Mouse (Mus musculus) testis, adult 2 months (tissue): ENCODE measurements at regions not wholly inside any gene's neighbourhood (a gene's known extent, or its start where the extent isn't known, plus 50 kb on each side); places are given as distances from the start of the nearest gene placed in this dataset.

Experiments
- CTCF ChIP-seq: fragments of 200-500 bp; IDR thresholded peaks from 2 replicates; pipeline ENCODE4 v1.5.1; 2012; ENCODE audit warnings: low read depth, mild to moderate bottlenecking, inconsistent platforms, low read length, moderate library complexity; ENCODE audit not compliant: control insufficient read depth, insufficient read depth, insufficient replicate concordance
- POLR2A ChIP-seq: fragments of 200-500 bp; IDR thresholded peaks from 2 replicates; pipeline ENCODE4 v1.6.1; 2012; ENCODE audit warnings: low read depth, mild to moderate bottlenecking, inconsistent platforms, low read length, moderate library complexity; ENCODE audit not compliant: control insufficient read depth

DNA sequence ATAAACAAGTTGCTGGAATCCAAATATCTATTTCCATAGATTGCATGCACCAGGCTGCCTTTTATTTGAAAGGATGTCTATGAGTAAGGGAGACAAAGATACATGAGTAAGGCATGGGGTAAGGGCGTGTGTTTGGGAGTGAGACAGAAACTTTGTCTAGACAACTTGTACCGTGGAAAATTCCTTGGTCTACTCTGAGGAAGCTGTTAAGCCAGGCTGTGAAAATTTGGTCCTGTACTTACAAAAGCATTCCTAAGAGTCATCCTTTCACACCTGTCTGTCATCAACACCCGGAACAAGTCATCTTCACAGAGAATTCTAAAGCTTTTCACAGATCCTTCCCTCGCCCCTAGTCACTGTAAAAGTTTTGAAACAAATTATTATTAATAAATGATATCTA lies 193.1 kb upstream of the Cdh6 start:
- no peak for TF ChIP-seq CTCF
- no peak for TF ChIP-seq POLR2A
